Mouse (Mus musculus) lung, postnatal 0 days (tissue): ENCODE data around the gene Hoxb8. TPM values are rescaled to one million over a fixed set of nuclear protein-coding genes. Genes with fewer than 3 reads are reported as not detected.

Experiments
- ATAC-seq: fragments of 200-750 bp; cut with Nextera tagmentation; 2 replicates; pipeline ENCODE4 v1.8.0; 2017; ENCODE audit warnings: moderate library complexity
- DNase-seq: peaks from one replicate; pipeline ENCODE4 v3.0.0-alpha.2; 2016; ENCODE audit warnings: low spot score
- H3K27ac ChIP-seq: fragments of 300-500 bp; sonication (generic); 2 replicates; pipeline ENCODE4 v1.5.1; 2014; ENCODE audit warnings: antibody characterized with exemption, mild to moderate bottlenecking, low read length, mixed read lengths
- H3K27me3 ChIP-seq: fragments of 300-500 bp; sonication (generic); replicated peaks from 2 replicates; pipeline ENCODE4 v1.6.1; 2014; ENCODE audit warnings: low read length, mixed read lengths; ENCODE audit not compliant: insufficient read depth
- H3K36me3 ChIP-seq: fragments of 300-500 bp; sonication (generic); 2 replicates; pipeline ENCODE4 v1.6.1; 2014; ENCODE audit warnings: low read length, mixed read lengths; ENCODE audit not compliant: insufficient read depth
- H3K4me1 ChIP-seq: fragments of 300-500 bp; sonication (generic); 2 replicates; pipeline ENCODE4 v1.6.1; 2014; ENCODE audit warnings: antibody characterized with exemption, low read depth, low read length, mixed read lengths; ENCODE audit not compliant: insufficient read depth
- H3K4me2 ChIP-seq: fragments of 300-500 bp; sonication (generic); replicated peaks from 2 replicates; pipeline ENCODE4 v1.6.1; 2014; ENCODE audit warnings: low read depth, mild to moderate bottlenecking, low read length, moderate library complexity, mixed read lengths
- H3K4me3 ChIP-seq: fragments of 300-500 bp; sonication (generic); 2 replicates; pipeline ENCODE4 v1.5.1; 2014; ENCODE audit warnings: low read depth, low read length
- H3K9ac ChIP-seq: fragments of 300-500 bp; sonication (generic); replicated peaks from 2 replicates; pipeline ENCODE4 v1.6.1; 2014; ENCODE audit warnings: low read depth, mild to moderate bottlenecking
- H3K9me3 ChIP-seq: fragments of 300-500 bp; sonication (generic); 2 replicates; pipeline ENCODE4 v1.6.1; 2016; ENCODE audit warnings: low read length, mixed read lengths
- CTCF ChIP-seq: IDR thresholded peaks from 2 replicates; pipeline ENCODE4 v1.5.1; 2016; ENCODE audit warnings: antibody characterized with exemption, mild to moderate bottlenecking
- EP300 ChIP-seq: IDR thresholded peaks from 2 replicates; pipeline ENCODE4 v1.6.1; 2016; ENCODE audit warnings: antibody characterized with exemption, mild to moderate bottlenecking, control low read depth
- WGBS: fragments of 180-500 bp; shearing (Covaris S2); extraction: QIAGEN DNeasy Blood & Tissue Kit; methylation state at CpG from one replicate; pipeline ENCODE4 v1.1.7; 2014; 5-methylcytosine and 5-hydroxymethylcytosine counted together
- polyA plus RNA-seq: library from polyadenylated mRNA; unstranded; fragments of >200 nt; fragmentation: Nextera tagmentation; extraction: Ambion mirVana; gene quantifications from 2 replicates; pipeline ENCODE4 v1.2.1, GENCODE M21; 2015

The Hoxb8 gene
- polyA plus RNA-seq, 1 experiment from 2014 or later = 0.23 TPM

GRCm38 (mm10) chr11:96260310-96260970 is 21.3 kb upstream of the Hoxb8 start:
- DNase-seq = peak; percentile 87

GRCm38 (mm10) chr11:96261323-96261890 is 20.3 kb upstream of the Hoxb8 start:
- no peak for TF ChIP-seq EP300
- TF ChIP-seq CTCF = peak; percentile 90
- ATAC-seq = peak; percentile 65
- H3K9ac ChIP-seq = no peak overlapping the region
- no peaks in the 10 kb centered on the region for H3K4me1 ChIP-seq
- H3K9me3 ChIP-seq = no peaks in the 10 kb centered on the region
- 2% methylated on average over 24 of the region's 24 CpGs for WGBS
- peak; percentile 85 for DNase-seq
- no peak overlapping the region for H3K4me3 ChIP-seq
- H3K27ac ChIP-seq = no peak overlapping the region
- peaks cover 76% of the 10 kb centered on the region for H3K27me3 ChIP-seq
- no peaks in the 10 kb centered on the region for H3K36me3 ChIP-seq
- no peak overlapping the region for H3K4me2 ChIP-seq

More at GRCm38 (mm10) chr11:96260310-96260970, 21.3 kb upstream of the Hoxb8 start:
- peaks cover 77% of the 10 kb centered on the region for H3K27me3 ChIP-seq
- H3K36me3 ChIP-seq = no peaks in the 10 kb centered on the region
- H3K9ac ChIP-seq = no peak overlapping the region
- no peak overlapping the region for H3K4me3 ChIP-seq
- ATAC-seq = peak; percentile 86
- no peaks in the 10 kb centered on the region for H3K4me1 ChIP-seq
- no peaks in the 10 kb centered on the region for H3K9me3 ChIP-seq
- H3K4me2 ChIP-seq = no peak overlapping the region
- no peak overlapping the region for H3K27ac ChIP-seq
- WGBS = 4% methylated on average over 23 of the region's 23 CpGs
- TF ChIP-seq CTCF = no peak
- TF ChIP-seq EP300 = no peak

- ATAC-seq (no peak), DNase-seq (no peak)
- H3K9me3 ChIP-seq = no peaks in the 10 kb centered on the region
- WGBS = 10% methylated on average over 6 of the region's 6 CpGs
- no peak overlapping the region for H3K9ac ChIP-seq
- H3K4me2 ChIP-seq = no peak overlapping the region
- no peak overlapping the region for H3K27ac ChIP-seq
- H3K27me3 ChIP-seq = peaks cover 77% of the 10 kb centered on the region
- no peaks in the 10 kb centered on the region for H3K4me1 ChIP-seq
- no peak overlapping the region for H3K4me3 ChIP-seq
- TF ChIP-seq CTCF (no peak), EP300 (no peak)
- H3K36me3 ChIP-seq = no peaks in the 10 kb centered on the region
Observed at GRCm38 (mm10) chr11:96262262-96262830, 19.4 kb upstream of the Hoxb8 start.

GRCm38 (mm10) chr11:96263636-96264389 is 17.9 kb upstream of the Hoxb8 start:
- no peak overlapping the region for H3K4me2 ChIP-seq
- H3K4me3 ChIP-seq = no peak overlapping the region
- no peak for TF ChIP-seq CTCF
- no peak for TF ChIP-seq EP300
- H3K9me3 ChIP-seq = no peaks in the 10 kb centered on the region
- no peak for ATAC-seq
- H3K36me3 ChIP-seq = no peaks in the 10 kb centered on the region
- H3K9ac ChIP-seq = no peak overlapping the region
- no peak for DNase-seq
- 4% methylated on average over 33 of the region's 33 CpGs for WGBS
- peaks cover 82% of the 10 kb centered on the region for H3K27me3 ChIP-seq
- no peak overlapping the region for H3K27ac ChIP-seq
- no peaks in the 10 kb centered on the region for H3K4me1 ChIP-seq

- DNase-seq = no peak
- Histone ChIP-seq H3K4me1 (no peaks in the 10 kb centered on the region), H3K9me3 (no peaks in the 10 kb centered on the region), H3K4me3 (no peak overlapping the region), H3K36me3 (no peaks in the 10 kb centered on the region), H3K4me2 (no peak overlapping the region), H3K27me3 (peaks cover 85% of the 10 kb centered on the region), H3K27ac (no peak overlapping the region), H3K9ac (no peak overlapping the region)
- 25% methylated on average over 8 of the region's 8 CpGs for WGBS
- ATAC-seq = no peak
- no peak for TF ChIP-seq CTCF
- no peak for TF ChIP-seq EP300
Observed at GRCm38 (mm10) chr11:96264390-96265020, 17.2 kb upstream of the Hoxb8 start.

GRCm38 (mm10) chr11:96265954-96266353 is 15.8 kb upstream of the Hoxb8 start:
- TF ChIP-seq EP300 (no peak), CTCF (no peak)
- Histone ChIP-seq H3K9ac (no peak overlapping the region), H3K4me2 (no peak overlapping the region), H3K36me3 (no peaks in the 10 kb centered on the region), H3K4me1 (0 out of 2 replicates have a peak, but pooled peaks cover 3% of the 10 kb centered on the region), H3K27ac (no peak overlapping the region), H3K27me3 (peaks cover 91% of the 10 kb centered on the region), H3K9me3 (no peaks in the 10 kb centered on the region), H3K4me3 (no peak overlapping the region)
- 9% methylated on average over 7 of the region's 7 CpGs for WGBS
- DNase-seq = no peak
- no peak for ATAC-seq
